In the genomic region with DNA sequence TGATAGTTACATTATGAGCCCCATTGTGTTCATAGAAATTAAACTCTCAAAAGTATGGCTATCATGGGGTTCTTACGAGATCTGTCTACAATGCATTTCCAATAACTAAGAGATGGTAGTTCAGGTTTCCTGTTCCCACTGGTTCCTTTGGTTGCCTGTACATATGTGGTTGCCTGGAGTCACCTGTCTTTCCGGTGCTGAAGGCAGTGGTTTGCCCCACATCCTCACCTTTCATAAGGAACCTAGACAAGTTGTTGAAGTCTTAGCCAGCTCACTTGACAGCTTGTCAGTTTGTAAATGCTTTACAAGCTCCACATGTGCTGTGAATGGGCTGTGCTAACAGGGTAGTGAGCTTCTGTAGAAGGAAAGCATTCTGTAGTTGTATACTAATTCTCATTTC, we compare ENCODE assay signal across 32 mouse cellular contexts.
DNase-seq lines count a peak whose midpoint lies in the region; ATAC-seq lines count a peak whose summit lies in the region.
"Had no signal": no experiment of that assay in that cellular context is flagged by ENCODE, and none has a peak within 500 bp of the region (broad histone marks: within the 10 kb centered on the region; RNA-seq: fewer than 3 reads in every experiment).

No protein-coding gene starts in this region.

- WGBS in hindbrain, embryonic 14.5 days, result 86% methylated on average over 2 of the region's 2 CpGs
- WGBS in hindbrain, embryonic 11.5 days, result 90% methylated on average over 2 of the region's 2 CpGs
- WGBS in embryonic facial prominence, embryonic 10.5 days, result 86% methylated on average over 2 of the region's 2 CpGs

- no peak for ATAC-seq in hindbrain, embryonic 14.5 days (ENCODE audit: low FRiP score)
- no peak for ATAC-seq in hindbrain, embryonic 11.5 days (ENCODE audit: low FRiP score)
- ATAC-seq in activated CD4-positive, CD25-positive, alpha-beta regulatory T cell, adult 4 months, result peak; percentile 52
- ATAC-seq: forebrain, embryonic 16.5 days; intestine, postnatal 0 days; liver, embryonic 12.5 days; liver, postnatal 0 days; Patski had no signal

- peak; percentile 11 for DNase-seq in hindbrain, embryonic 14.5 days (ENCODE audit: low spot score)
- DNase-seq in hindbrain, embryonic 11.5 days (ENCODE audit: low spot score), result no peak
- peak; percentile 58 for DNase-seq in naive thymus-derived CD4-positive, alpha-beta T cell, adult 2 months (ENCODE audit: low read depth)
- peak; percentile 13 to 36 for DNase-seq in thymus, postnatal 36 days
- DNase-seq in embryonic facial prominence, embryonic 10.5 days (ENCODE audit: low spot score), result no peak
- no peak for DNase-seq in layer of hippocampus, adult 11-12 months (ENCODE audit: low spot score)
- no peak for DNase-seq in MN1 (ENCODE audit: low spot score)
- DNase-seq: cerebellum, adult 8-10 months; cerebellum, postnatal 36 days; embryo, embryonic 11 days; gastrocnemius, postnatal 10 days; heart, postnatal 14 days; kidney, adult 9 months; kidney, postnatal 25 days; left cerebral cortex, postnatal 4 days; liver, postnatal 0 days; lung, postnatal 10 days; midbrain, embryonic 14.5 days; right cerebral cortex, postnatal 25 days had no signal

- no peak overlapping the region for H3K9ac ChIP-seq in hindbrain, embryonic 14.5 days
- H3K9ac ChIP-seq in hindbrain, embryonic 11.5 days (ENCODE audit: low read depth, low read length), result no peak overlapping the region
- H3K9ac ChIP-seq: embryonic facial prominence, embryonic 13.5 days; hindbrain, embryonic 12.5 days; liver, embryonic 12.5 days; liver, postnatal 0 days; neural tube, embryonic 15.5 days; stomach, embryonic 15.5 days had no signal

- no peaks in the 10 kb centered on the region for H3K9me3 ChIP-seq in hindbrain, embryonic 14.5 days (ENCODE audit: control insufficient read depth, low read length)
- H3K9me3 ChIP-seq in hindbrain, embryonic 11.5 days (ENCODE audit: control insufficient read depth, low read length), result no peaks in the 10 kb centered on the region
- no peaks in the 10 kb centered on the region for H3K9me3 ChIP-seq in embryonic facial prominence, embryonic 10.5 days
- H3K9me3 ChIP-seq: embryonic facial prominence, embryonic 13.5 days; hindbrain, embryonic 12.5 days; liver, embryonic 12.5 days; neural tube, embryonic 15.5 days; stomach, embryonic 15.5 days had no signal

- no peak overlapping the region for H3K4me3 ChIP-seq in hindbrain, embryonic 14.5 days (replicated peaks; ENCODE audit: low read length)
- no peak overlapping the region for H3K4me3 ChIP-seq in hindbrain, embryonic 11.5 days (ENCODE audit: low read depth, low read length)
- H3K4me3 ChIP-seq in embryonic facial prominence, embryonic 10.5 days, result no peak overlapping the region
- H3K4me3 ChIP-seq: embryonic facial prominence, embryonic 13.5 days; erythroblast, embryonic 14.5 days; hindbrain, embryonic 12.5 days; layer of hippocampus, adult 2 months; liver, embryonic 12.5 days; neural tube, embryonic 15.5 days; stomach, embryonic 15.5 days had no signal

- H3K27ac ChIP-seq in hindbrain, embryonic 14.5 days, result no peak overlapping the region
- H3K27ac ChIP-seq in hindbrain, embryonic 11.5 days (ENCODE audit: low read depth, low read length), result no peak overlapping the region
- H3K27ac ChIP-seq in embryonic facial prominence, embryonic 10.5 days (replicated peaks), result no peak overlapping the region
- H3K27ac ChIP-seq: embryonic facial prominence, embryonic 13.5 days; hindbrain, embryonic 12.5 days; layer of hippocampus, adult 2 months; liver, embryonic 12.5 days; macrophage; neural tube, embryonic 15.5 days; stomach, embryonic 15.5 days had no signal

- no peak overlapping the region for H3K4me2 ChIP-seq in hindbrain, embryonic 14.5 days (replicated peaks)
- H3K4me2 ChIP-seq in hindbrain, embryonic 11.5 days (replicated peaks; ENCODE audit: low read depth, low read length), result no peak overlapping the region
- H3K4me2 ChIP-seq: embryonic facial prominence, embryonic 13.5 days; hindbrain, embryonic 12.5 days; liver, embryonic 12.5 days; neural tube, embryonic 15.5 days; stomach, embryonic 15.5 days had no signal

- no peaks in the 10 kb centered on the region for H3K4me1 ChIP-seq in hindbrain, embryonic 14.5 days (replicated peaks; ENCODE audit: control insufficient read depth, insufficient read depth, low read length)
- no peaks in the 10 kb centered on the region for H3K4me1 ChIP-seq in hindbrain, embryonic 11.5 days (replicated peaks; ENCODE audit: control insufficient read depth, insufficient read depth, low read length)
- no peaks in the 10 kb centered on the region for H3K4me1 ChIP-seq in embryonic facial prominence, embryonic 10.5 days
- H3K4me1 ChIP-seq: embryonic facial prominence, embryonic 13.5 days; hindbrain, embryonic 12.5 days; liver, embryonic 12.5 days; neural tube, embryonic 15.5 days; stomach, embryonic 15.5 days had no signal

- no peaks in the 10 kb centered on the region for H3K27me3 ChIP-seq in hindbrain, embryonic 14.5 days (ENCODE audit: control insufficient read depth, insufficient read depth, low read length)
- H3K27me3 ChIP-seq in hindbrain, embryonic 11.5 days (ENCODE audit: control insufficient read depth, insufficient read depth, low read length), result no peaks in the 10 kb centered on the region
- no peaks in the 10 kb centered on the region for H3K27me3 ChIP-seq in embryonic facial prominence, embryonic 10.5 days (replicated peaks; ENCODE audit: low read depth, poor library complexity, severe bottlenecking)
- H3K27me3 ChIP-seq: CH12.LX; embryonic facial prominence, embryonic 13.5 days; hindbrain, embryonic 12.5 days; liver, embryonic 12.5 days; neural tube, embryonic 15.5 days; stomach, embryonic 15.5 days had no signal

- H3K36me3 ChIP-seq in hindbrain, embryonic 14.5 days (replicated peaks; ENCODE audit: control insufficient read depth, insufficient read depth), result no peaks in the 10 kb centered on the region
- H3K36me3 ChIP-seq in hindbrain, embryonic 11.5 days (ENCODE audit: control insufficient read depth, insufficient read depth, low read length), result no peaks in the 10 kb centered on the region
- no peaks in the 10 kb centered on the region for H3K36me3 ChIP-seq in embryonic facial prominence, embryonic 10.5 days (replicated peaks)
- H3K36me3 ChIP-seq: embryonic facial prominence, embryonic 13.5 days; hindbrain, embryonic 12.5 days; liver, embryonic 12.5 days; neural tube, embryonic 15.5 days; stomach, embryonic 15.5 days had no signal

Comparison
In these comparisons a context has a peak if more than half of its experiments do, and no peak if none do; other contexts are left out.
1. DNase-seq: peak in hindbrain, embryonic 14.5 days (single experiment), naive thymus-derived CD4-positive, alpha-beta T cell, adult 2 months (single experiment) and thymus, postnatal 36 days (2 of 2); none in hindbrain, embryonic 11.5 days (single experiment), embryonic facial prominence, embryonic 10.5 days (single experiment), layer of hippocampus, adult 11-12 months (single experiment) and MN1 (single experiment).